Mouse (Mus musculus): Measurements from ENCODE around the gene Whamm. TPM values are rescaled to one million over a fixed set of nuclear protein-coding genes. Genes with fewer than 3 reads are reported as not detected.

Whamm gene
- 10 to 100 TPM; 17.9 to 19.7 TPM for total RNA-seq (2021)

DNA sequence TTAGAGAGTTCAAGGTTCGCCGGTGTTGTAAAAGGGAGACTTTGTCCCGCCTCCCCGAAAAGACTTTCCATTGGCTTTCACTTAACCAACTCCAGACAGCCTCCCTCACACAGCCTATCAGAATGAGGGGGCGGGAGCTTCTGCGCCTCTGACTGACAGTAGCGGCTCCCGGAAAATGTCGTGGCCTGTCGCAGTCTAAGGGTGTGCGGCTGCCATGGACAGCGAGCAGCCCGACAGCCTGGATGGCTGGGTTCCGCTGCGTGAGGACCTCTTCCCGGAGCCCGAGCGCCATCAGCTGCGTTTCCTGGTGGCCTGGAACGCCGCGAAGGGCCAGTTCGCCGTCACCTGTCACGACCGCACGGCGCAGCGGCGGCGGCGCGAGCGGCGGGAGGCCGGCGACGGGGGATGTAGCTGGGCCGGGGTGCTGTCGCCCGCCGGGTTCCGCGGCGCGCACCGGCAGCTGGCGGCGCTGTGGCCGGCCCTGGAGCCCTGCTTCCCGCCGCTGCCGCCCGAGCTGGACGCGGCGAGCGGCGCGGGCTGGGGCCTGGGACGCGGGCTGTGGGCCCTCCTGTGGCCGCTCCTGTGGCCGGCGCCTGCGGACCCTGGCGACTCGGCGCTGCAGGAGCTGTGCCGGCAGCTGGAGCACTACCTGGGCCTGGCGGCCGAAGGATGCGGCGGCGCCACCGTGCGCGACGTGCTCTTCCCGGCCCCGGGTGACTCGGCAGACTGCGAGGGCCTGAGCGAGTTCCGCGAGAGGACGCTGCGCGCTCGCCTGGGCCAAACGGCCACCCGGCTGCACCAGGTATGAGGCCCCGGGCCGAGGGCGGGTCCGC, at the start of gene Whamm:
TSS of gene Whamm (plus strand) at position 159 of the 833 bp plus-strand sequence.
- DNase-seq = peak; percentile 90 to 92

DNA sequence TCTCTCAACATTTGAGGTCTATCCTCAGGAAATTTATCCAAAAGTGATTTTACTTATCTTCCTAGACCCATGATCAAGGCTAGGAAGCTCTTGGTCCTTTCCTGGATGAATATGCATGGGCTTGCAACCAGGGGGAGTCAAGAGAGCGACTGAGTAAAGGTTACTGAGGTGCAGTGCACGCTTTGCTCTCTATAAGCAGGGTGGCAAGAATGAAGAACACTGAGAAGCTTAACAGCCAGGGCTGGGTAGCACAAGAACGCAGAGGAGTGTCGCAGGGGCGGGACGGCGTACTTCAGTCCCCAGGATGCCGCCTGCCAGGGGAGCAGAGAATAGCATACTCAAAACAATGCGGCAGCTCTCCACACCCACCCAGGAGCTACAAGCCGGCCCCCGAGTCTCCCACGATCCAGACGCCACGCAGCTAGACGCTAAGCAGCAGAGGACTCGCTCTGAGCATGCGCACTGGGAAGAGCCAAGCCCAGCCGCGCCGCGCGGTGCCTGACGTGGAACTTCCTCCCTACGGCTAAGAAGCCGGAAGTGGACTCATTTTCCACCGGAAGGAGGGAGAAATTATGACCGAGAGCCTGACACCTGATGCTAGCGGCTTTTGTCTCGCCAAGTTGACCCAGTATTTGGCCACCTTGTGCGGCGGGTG, 47.9 kb upstream of the Whamm start:
- peak; percentile 90 for DNase-seq

DNA sequence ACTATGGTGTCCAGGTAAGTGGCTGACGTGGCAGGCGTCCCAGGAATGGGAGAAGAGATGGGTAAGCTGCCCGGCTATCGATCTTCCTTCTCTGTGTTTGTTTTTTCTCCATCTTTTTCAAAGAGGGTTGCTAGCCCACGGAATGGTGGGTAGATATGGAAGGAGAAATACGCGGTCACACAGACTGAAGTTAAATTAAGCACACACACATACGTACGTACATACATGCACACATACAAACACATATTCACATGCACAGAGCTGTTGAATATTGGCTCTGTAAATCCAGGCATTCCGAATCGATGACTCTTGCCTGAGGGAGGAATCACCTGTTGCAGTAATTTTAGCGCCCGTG, 47.4 kb upstream of the Whamm start:
- no peak for DNase-seq

DNA sequence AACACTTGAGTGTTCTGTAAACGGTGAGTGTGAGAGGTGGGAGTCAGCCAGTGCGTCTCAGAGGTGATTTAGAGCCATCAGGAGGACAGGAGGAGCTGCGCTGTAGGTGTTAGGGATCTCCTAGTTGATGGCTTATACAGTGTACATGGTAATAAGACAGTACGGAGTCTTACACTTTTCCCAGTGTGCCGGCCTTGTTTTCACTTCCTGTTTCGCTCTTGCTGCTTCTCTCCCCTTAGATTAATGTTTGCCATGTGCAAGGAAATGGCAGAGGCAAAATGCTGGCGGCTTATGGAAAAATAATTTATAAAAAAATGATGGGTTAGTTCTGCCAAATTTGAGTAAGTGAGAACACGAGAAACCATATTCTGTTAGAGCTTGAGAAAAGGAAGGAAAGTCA, 42.1 kb upstream of the Whamm start:
- no peak for DNase-seq

DNA sequence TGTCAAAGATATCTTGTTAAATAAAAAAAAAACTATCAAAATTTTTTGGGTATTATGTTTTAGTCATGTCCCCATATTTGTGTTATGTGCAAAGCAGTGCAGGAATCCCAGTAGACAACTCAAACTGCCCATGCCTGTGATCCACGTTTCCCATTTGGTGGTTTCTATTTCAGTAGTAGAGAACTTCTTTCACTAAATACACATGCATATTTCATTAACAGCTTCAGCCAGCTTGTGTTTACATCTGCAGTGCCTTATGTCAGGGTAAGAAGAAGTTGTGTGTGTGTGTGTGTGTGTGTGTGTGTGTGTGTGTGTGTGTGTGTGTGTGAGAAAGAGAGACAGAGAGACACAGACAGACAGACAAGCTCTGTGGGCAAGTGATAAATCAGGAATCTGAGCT, 39.6 kb upstream of the Whamm start:
- no peak for DNase-seq

DNA sequence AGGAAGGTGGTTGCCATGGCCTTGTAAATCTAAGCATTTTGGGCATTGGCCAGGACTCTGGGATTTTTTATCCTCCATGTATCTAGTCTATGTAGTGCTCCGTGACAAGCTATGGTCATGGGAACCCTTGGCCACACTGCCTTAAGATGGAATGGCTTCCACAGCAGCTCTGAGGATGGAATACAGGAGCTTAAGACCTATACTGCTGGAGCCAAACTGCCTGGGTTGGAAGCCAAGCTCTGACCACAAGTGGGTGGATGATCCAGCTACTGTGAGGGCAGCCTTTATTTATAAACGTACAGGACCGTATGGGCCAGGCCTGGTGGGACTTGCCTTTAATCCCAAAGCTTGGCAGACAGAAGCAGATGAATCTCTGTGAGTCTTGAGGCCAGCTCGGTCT, 34.6 kb upstream of the Whamm start:
- DNase-seq = no peak

DNA sequence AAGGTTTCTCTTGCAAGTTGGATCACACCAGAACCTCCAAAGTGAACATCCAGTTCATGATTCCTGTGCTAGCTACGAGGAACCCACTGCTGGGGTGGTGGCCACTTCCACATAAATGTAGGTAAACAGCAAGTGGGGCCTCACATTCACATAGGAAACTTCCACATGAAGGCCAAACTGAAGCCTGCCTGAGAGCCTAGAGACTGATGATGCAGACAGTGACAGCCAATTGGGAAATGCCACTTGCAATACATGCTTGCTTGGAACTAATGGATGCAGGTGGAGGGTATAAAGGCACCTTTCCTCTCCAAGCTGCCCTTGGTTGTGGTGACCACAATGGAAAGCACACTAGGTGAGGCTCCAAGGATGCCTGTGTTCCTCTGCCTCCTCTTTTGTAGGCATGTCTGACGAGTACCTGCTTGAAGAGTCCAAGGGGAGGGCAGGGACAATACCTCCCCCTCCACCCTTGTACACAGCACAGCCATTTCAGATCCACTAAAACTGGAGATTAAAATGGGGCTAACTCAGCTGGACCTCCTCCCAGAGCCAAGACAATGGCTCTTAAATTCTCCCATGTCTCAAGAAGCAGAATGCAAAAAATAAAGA, 32.9 kb upstream of the Whamm start:
- DNase-seq = peak in 1 of 2 experiments; percentile 26

DNA sequence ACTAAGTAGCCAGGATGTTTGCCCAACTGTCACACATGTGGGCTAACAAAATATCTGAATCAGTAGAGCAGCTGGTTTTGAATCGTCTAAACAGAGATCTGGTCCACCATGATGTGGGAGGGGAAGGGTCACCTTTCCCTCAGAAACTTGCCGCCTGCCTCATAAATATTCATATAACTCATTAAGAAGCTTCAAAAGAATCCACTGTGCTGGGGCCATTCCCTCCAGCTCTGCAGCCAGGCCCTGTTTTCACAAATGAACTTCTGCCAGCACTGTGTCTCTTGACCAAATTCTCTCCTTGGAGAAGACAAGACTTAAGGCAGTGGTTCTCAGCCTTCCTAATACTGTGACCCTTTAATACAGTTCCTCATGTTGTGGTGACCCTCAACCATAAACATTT, 31.5 kb upstream of the Whamm start:
- DNase-seq = peak in 1 of 2 experiments; percentile 19

DNA sequence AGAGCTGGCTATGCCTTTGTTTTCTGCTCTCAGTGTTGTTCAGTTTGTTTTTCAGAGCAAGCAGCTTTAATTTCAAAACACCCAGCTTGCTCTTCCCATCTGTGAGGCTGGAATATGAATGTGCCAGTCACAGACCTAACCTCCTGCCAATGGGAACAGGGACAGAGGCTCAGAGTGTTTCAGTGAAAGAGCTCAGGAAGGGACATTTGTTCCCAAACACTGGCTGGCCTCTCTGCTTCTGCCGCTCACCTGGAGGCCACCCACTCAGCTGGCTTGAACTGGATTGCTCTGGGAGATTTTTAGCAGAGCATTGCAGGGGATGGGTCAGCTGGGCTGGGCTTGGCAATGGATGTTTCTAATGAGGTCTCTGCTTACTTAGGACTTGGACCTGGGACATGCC, 30.1 kb upstream of the Whamm start:
- peak in 1 of 2 experiments; percentile 48 for DNase-seq

DNA sequence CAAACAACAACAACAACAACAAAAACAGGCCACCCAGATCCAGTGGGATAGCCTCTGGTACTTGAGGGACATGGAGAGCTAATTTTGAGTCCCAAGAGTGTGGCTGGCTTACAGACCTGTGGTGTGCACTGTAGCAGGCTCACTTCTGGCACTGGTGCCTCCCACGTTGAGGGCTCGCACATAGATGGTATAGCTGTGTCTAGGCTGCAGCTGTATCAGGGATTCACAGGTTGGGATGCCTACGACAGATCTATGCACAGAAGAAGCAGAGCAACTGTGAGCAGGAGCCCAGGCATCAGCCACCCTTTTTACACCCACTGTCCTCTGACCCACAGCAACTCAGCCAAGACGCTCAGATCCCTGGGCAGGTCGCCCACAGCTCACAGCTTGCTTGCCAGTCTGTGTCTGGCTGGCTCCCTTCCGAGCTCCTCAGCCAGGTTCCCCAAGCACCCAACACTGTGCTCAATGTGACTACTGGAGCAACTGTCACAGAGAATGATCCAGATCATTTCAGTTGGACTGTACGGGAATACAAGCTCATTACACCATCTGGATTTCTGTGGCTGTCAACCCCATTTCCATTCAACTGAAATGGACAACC, 29.0 kb upstream of the Whamm start:
- DNase-seq = peak; percentile 68 to 78

DNA sequence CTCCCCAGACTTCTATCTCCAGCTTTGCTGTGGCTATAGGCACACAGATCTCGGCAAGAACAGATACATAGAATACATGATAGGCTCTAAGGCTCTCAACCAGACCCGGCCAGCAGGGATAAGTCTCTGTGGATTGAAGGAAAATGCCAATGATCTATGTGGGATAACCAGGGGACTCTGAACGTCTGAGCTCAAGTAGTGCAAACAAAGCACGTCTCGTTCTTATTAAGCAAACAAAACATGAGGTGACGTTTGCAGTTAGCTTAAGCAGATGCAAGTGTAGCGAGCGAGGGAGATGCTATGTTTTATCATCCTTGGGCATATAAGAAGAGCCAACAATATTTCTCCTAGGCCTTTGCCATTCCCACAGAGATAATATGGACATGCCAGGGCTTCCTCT, 28.1 kb upstream of the Whamm start:
- DNase-seq = no peak

DNA sequence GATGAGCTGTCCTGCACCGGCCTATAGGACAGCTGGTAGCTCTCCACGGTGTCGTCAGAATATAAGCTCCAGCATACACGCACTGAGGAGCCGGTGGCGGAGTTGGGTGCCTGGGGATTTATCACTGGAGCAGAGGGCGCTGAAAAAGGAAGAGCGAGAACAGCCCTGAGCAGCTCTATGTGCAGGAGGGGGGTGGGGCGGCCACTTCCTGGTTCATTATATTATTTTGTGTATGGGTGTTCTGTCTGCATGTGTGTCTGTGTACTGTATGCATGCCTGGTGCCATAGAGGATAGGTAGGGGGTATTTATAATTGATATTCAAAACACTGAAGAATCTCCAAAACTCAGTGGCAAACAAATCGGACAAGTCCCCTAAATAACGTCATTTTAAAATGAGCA, 22.2 kb upstream of the Whamm start:
- no peak for DNase-seq

DNA sequence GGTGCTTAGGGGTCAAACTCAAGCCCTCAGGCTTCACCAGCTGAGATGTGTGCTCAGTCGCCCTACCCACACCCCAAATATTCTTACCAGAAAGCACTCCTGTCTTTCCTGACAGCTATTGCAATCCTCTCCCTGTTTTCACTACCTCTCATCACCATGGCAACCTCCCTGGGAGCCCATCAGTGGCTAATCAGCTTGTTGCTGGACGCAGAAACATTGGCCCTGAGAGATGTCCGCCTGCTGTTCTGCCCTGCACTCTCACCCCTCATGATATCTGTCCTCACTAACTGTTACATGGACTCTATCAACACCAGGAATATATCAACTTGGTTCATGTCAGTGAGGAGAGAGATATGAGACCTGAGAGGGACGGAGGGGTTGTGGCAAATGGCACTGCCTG, 17.5 kb upstream of the Whamm start:
- no peak for DNase-seq

DNA sequence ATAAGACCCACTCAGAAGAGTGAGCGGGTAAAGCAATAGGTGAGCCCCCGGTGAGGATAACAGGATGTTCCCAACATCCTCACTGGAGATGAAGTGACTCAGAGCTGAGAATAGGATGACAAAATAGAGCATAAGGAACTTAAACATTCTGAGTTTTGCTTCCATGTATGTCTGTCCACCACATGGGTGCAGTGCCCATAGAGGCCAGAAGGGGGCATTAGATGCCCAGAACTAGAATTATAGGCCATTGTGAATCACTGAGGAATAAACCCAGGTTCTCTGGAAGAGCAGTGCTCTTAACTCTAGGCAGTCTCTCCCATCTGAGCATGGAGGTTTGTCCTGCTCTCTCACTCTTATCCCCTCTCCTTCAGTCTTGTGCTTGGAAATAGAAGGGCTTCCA, 16.7 kb upstream of the Whamm start:
- no peak for DNase-seq

DNA sequence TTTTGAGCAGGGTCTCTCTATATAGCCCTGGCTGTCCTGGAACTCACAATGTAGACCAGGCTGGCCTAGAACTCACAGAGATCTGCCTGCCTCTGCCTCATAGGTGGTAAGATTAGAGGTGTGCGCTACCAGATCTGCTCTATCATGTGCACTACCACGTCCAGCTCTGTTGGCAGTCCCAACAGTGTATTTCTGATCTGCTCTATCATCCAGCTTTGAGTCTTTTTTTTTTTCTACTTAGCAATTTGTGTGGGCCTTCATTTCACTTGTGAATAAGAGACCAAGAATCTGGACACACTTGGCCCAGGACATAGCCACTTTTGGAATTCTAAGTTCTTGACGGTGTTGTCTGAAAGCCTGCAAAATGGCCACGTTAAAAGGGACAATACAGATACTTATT, 14.2 kb upstream of the Whamm start:
- DNase-seq = no peak

DNA sequence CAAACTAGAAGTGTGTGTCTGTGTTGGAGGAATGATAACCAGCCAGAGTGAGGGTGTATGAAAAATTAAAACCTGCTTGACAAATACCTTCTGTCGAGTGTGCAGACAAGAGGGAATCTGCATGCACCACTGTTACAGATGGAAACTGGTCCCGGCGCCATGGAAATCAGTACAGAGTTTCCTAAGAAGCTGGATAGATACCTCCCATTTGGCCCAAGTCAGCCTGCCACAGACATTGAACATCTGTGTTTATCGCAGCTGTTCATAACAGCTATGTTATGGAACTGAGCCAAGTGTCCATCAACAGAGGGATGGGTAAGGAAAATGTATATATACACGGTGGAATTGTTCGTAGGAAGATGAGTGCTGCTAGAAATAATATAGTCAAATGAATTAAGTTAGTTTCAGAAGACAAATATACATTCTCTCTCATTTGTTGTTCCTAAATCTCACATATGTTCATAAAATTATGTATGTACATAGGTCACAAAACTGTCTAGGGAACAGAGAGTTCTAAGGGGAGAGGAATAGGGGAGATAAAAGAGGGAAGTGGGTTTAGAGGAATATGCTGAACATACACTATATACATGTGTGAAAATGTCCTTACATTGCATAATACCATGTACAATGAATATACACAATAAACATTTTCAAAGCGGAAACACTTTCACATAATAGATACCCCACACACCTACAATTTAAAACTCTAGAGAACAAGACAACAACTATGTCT, 13.6 kb upstream of the Whamm start:
- DNase-seq = no peak

DNA sequence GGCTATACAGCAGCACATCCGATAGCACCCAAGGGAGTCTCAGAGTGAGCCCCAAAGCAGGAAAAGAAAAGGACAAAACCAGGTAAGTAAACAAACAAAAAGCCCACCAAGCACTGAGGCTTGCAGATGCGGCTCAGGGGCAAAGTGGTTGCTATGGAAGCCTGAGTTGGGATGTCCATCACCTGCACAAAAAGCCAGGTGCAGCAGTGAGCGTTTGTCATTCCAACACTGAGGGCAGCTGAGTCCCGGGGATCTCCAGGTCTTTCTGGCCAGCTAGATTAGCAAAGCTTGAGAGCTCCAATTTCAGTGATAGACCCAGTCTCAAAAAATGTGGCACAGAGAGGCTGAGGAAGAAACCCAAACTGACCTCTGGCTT, 13.1 kb upstream of the Whamm start:
- no peak for DNase-seq

DNA sequence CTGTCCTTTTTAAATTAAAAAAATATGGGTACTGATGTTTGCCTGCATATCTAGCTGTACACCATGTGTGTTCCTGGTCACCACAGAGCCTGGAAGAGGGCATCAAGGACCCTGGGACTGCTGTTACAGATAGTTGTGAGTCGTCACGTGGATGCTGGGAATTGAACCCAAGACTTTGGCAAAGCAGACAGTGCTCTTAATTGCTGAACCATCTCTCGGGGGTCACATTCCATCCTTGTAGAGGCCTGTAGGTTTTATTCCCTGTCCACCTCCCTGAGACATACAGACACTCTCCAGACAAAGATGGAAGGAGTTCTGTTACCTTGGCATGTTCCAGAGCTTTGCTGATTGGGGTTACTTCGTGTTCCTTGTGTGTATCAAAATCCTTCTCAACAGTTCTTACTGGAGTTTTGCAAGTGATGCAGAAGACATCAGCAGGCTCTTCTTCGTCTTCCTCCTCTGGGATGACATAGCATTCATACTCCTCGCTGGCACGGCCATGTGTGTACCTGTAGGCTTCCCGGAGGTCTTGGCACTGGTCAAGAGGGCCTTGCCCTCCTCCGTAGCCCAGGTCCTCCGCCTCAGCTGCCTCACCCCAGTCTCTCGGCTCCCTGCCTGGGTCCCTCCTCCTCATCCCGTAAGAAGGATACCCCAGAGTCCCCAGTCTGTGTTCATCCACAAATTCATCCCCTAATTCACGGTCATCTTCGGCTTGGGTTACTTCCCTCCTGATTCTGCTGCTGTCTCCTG, 11.7 kb upstream of the Whamm start:
- no peak for DNase-seq

DNA sequence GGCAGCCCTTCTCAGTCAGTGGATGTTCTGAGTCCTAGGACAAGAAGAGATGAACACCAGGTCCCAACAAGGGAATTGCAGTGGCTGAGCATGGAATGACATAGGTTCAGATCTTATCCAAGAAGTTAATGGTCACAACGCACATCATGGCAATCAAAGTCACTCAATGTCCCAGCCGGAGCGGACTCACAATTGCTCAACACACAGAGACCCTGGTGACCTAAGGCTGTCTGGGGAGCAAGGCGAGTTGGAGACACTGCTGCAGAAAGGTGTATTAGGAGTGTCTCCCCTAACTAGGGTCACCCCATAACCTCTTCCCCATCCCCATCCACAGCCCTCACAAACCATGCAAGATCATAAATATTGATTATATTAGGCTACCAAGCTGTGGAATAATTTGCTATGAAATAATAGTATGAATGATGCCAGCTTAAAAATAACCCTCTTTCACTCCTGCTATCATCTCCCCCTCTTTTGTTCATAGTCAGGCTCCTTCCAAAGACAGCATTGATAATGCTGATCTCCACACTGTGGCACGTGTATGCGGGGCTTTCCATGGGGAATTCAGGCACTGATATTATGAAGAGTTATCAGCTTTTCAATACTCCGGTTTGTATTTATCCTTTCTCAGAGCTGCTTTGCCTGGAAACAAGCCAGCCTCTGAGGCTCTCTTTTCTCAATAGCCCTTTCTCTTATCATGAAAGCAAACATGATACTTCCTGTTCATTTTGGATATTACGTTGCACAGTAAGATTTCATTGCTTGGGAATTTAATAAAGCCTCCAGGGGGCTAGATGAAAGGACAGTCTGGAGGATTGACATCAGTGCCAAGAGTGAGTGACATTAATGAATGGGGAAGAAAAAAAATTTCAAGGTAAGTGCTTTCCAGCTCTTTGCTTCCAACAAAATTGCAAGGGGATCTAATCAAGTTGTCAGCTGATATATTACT, 10.7 kb upstream of the Whamm start:
- no peak for DNase-seq

DNA sequence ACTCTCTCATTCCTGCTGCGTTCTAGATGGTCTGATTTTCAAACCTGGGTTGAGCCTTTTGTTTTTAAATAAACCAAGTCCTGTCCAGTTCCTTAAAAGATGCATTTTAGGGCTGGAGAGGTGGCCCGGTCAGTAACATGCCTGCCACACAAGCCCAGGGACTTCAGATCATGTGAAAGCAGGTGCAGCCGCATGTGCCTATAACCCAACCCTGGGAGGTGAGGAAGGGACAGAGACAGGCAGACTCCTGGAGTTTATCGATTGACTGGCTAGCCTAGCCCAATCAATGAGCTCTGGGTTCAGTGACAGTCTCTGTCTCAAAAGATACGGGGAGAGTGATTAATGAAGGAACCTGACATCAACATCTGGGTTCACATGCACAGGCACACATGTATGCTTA, 9.9 kb upstream of the Whamm start:
- DNase-seq = no peak

DNA sequence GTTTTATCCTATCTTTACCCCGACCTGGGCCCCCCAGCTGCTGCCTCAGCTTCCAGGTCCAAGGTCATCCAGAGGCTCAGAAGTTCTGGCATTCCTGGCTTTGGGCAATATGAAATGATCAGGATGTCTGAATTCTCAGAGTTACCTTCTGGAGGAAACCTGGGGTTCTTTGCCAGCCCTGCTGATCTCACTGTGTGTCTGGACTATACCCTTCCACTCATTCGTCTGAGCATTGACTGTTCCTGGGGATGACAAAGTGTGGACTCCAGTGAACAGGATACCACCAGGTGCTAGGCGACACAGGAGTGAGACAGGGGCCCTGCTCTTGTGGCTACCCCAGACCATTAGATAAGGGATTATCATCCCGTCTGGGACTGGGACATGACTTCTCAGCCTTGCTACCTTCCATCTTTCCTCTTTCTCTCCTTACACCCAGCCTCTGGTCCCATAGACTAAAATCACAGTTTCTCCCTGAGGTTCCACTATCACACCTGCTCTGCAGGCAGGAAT, 7.5 kb upstream of the Whamm start:
- DNase-seq = no peak

Measured in layer of hippocampus, postnatal 36 days (tissue).